Mouse (Mus musculus) stomach, postnatal 0 days (tissue): Measurements from ENCODE around the gene Il4ra.

Experiments
- CTCF ChIP-seq: IDR thresholded peaks from 2 replicates; pipeline ENCODE4 v1.5.1; 2016; ENCODE audit warnings: antibody characterized with exemption, low read depth, mild to moderate bottlenecking, moderate library complexity
- EP300 ChIP-seq: optimal IDR thresholded peaks from 2 replicates; pipeline ENCODE3; 2016; ENCODE audit warnings: antibody characterized with exemption

GRCm38 (mm10) chr7:125597516-125598347 is 45.8 kb downstream of the Il4ra start:
- TF ChIP-seq CTCF (no peak), EP300 (no peak)
